Mouse (Mus musculus) layer of hippocampus, postnatal 14 days (tissue): ENCODE results near the gene Cutc. TPM values are rescaled to one million over a fixed set of nuclear protein-coding genes. Genes with fewer than 3 reads are reported as not detected.
A peak's percentile ranks its signal among the peaks of the same experiment; 100 is the strongest.

Experiments
- DNase-seq, 2 experiments: peaks; one replicate each; pipeline ENCODE4 v3.0.0; 2021 to 2022; ENCODE audit warnings: low spot score in 2 of 2, mixed read lengths in 1 of 2
- total RNA-seq, 2 experiments: library from RNA; stranded (reverse); gene quantifications; 2 replicates each; pipeline ENCODE4 v1.2.3; 2021

Cutc gene
- total RNA-seq, 2 experiments from 2014 or later, result 4.8 to 5.0 TPM

DNA sequence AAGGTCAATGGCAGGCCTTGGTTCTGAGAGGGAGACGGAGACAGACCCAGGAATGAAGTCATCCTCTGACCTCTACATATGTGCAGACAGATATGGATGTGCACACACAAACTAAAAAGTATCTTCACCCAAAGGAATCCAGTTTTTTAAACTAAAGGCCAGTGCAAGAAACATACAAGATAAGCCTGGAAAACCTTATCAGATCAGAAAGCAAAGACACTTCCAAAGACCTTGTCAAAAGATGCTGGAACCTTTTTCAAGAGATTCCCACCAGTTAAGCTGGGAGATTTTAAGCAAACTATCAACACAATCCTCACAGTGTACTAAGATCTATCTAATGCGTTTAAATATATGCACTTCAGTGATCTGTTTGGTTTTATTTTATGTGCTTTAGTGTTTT is 2.8 kb upstream of the Cutc start:
- DNase-seq, result no peak

DNA sequence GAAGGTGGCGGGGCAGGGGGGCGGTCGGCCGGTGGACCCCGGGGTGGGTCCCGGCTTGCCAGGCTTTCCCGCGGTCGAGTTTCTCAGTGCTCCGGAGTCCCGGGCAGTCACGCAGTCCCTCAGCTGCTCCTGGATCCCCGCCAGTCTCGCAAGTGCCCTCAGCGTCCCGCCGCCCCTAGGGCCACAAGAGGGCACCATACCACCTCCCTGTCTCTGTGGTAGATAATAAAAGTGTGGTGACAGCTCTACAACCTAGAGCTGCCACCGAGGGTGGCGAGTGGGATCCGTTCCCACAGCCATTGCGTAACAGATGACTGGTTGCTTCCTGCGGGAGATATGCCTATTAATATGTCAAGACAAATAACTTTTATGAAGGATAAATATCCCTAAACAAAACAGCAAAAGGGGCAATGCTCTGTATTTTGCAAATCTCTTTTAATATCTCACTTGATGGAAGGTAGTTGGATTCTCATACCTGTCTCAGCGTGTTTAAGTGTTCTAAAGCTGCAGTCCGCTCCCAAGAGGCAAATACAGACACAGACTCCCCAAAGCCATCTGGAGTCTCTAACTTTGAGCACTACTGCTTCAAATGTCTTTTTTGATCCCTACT is 535 bp downstream of the Cutc start:
- peak; percentile 87 for DNase-seq

DNA sequence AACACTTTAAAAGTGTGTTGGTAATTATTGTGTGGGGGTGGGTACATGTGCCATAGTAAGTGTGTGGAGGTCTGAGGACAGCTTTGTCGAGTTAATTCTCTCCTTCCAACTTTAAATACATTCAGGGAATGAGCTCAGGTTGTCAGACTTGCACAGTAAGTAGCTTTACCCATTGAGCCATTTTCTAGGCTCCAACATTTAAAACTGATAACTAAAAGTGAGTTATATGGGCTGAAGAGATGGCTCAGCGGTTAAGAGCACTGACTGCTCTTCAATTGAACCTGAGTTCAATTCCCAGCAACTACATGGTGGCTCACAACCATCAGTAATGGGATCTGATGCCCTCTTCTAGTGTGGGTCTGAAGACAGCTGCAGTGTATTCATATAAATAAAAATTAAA is 1.4 kb downstream of the Cutc start:
- no peak for DNase-seq

DNA sequence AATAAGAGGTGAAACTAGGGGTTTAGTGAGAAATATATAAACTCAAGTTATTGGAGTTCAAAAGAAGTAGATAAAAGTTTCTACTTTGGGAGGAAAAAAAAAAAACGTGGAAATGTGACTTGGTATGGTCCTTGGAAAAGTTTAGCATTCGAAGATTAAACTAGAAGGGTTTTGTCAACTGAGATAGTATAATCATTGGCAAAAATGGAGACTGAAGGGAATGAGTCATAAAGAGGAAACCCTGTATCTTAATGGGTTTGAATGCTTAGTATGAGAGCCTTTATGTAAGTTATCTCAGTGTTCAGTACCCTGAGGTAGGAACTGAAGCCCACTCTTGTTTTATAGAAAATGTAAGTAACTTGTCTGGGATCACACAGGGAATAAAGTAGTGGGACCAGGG is 2.1 kb downstream of the Cutc start:
- no peak for DNase-seq

DNA sequence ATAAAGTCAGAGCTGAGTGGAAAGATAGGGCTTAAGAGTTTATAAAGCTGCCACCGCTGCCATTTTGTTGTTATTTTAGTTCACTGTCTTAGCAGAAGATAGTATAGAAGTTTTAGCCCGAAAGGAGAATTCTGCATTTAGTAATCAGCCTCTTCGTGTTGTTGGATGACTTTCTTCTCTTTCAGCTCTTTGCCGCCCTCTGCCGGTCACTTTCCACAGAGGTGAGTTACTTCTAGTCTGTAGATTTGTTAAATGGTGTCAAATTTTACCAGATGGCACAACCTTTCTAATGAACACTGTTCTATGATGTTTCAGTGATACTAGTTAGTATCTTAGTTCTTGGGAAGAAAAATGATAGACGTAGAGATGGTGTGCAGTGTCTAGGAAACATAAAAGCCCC is 7.7 kb downstream of the Cutc start:
- DNase-seq, result peak; percentile 24 to 56

DNA sequence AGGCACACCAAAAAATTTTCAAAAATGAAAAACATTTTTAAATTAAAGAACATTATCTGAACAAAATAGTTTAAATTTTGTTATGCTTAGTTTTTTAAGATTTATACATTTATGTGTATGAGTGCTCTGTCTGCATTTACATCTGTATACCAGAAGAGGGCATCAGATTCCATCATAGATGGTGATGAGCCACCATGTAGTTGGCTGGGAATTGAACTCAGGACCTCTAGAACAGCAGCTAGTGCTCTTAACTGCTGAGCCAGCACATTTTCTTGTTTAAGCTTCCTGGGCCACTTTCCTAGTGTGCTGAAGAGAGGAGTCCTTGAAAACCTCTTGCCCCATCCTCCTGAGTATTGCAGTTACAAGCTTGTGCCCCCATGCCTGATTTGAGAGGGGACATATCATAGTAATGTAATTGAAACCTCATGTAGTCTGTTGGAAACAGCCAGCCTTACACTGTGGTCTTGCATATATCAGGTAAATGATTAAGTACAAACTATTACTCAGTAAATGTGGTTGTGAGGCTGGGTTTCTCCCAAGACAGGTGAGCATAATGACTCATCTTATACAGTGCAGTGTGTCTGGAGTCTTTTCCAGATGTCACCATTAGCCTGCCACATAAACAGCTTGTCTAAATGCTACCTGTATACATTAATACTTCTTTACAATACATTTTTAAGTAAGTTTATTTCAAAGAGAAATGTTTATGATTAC is 8.9 kb downstream of the Cutc start:
- no peak for DNase-seq

DNA sequence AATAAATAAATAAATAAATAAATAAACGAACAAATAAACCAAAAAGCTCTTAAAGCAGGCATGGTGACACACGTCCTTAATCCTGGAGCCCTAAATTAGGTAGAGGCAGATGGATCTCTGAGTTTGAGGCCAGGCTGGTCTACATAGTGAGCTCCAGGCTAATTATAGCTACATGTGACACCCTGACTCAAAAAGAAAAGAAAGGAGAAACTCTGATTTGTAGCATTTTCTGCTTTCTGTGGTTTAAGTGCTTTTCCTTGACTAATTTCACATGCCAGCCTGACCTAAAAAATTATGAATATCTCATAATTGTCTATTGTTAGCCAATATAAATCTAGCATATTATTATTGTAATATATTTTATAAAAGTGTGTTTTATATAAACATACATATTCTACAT is 9.6 kb downstream of the Cutc start:
- DNase-seq, result no peak

DNA sequence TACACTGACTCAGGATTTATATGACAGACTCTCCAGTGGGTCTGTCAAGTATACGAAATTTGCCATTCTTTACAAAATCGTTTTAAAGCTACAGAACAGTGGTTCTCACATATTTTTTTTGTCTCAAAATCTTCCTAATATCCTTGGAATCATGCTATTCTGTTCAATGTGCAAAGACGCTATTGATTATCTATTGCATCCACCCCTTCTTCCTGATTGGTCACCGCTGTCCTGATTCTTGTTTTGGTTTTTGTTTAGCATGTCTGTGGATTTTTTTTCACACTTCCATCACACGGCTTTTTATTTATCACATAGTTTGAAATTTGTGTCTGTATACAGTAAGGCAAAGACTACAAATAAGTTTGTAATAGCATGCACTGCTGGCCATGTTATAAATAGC is 13.7 kb downstream of the Cutc start:
- no peak for DNase-seq

DNA sequence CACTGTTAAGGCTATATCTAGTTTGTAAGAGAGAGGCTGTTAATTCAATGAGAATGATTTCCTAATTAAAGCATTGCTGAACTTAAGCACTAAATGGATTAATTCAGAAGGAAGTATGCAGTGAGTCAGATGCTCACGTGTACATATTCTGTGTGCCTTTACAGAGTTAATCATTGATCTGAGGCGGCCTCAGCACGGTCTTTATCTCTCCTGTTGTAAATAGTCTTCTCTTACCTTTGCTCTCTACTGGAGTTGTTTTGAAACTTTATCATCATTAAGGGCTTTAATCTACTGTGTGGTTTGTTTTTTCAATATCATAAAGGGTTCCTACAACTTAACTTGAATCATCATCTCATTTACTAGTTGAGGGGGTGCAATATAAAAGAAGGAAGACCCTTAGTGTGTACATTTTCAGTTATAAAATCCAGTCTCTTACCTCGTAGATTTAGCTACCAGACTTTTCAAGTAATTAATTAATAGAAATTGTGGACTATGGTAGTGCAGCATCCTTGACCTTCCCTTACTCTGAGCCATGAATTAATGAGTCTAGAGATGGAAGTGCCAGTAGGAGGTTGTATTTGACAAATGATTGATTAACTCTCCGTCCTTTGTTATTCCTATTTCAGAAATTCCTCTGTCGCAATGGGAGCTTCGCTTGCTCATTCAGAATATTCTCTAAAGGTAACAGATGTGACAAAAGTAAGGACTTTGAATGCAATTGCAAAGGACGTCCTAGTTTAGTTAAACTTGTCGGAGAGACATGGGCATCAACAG is 14.9 kb downstream of the Cutc start:
- DNase-seq, result no peak

DNA sequence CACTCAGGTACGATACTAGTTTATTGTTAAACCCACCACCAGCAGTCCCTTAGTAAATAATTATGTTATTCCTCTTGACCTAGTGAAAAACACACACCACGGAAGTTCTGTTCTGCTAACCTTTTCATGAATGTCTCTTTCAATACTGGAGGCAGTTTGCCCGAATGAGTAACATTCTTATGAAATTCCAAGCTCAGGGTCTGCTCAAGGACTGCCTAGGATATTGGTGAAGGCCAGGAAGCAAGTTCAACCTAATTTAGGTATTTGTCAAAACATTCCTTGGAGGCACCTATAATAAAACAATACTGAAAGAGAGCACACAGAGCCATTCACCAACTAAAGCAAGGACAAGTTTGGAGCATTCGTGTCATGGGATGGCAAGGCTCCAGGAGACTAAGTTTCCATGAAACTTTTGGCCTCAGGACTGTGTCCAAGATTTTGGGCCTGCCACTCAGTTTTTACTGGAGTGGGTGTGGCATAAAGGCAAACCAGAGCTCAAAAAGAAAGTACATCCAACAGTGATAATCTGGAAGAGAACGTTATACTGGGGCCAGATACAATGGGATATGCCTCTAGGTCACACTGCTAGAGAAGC is 16.7 kb downstream of the Cutc start:
- DNase-seq, result no peak

DNA sequence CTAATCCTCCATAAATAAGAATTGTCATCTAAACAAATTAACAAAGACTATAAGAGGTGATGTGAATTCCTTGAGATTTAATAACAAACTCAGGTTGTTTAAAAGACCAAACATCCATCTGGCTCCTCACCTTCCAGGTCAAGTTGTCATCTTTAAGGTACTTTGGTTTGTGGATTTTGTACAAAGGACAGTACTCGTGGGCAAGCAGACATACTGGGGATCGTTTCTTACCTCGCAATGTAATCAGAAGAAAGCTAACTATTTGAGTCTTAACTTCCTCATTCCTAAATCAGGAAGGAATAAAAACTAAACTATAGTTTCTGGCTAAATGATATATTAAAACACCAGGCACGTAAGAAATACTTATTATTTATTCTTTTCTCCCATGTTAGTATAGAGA is 17.8 kb downstream of the Cutc start:
- DNase-seq, result no peak

DNA sequence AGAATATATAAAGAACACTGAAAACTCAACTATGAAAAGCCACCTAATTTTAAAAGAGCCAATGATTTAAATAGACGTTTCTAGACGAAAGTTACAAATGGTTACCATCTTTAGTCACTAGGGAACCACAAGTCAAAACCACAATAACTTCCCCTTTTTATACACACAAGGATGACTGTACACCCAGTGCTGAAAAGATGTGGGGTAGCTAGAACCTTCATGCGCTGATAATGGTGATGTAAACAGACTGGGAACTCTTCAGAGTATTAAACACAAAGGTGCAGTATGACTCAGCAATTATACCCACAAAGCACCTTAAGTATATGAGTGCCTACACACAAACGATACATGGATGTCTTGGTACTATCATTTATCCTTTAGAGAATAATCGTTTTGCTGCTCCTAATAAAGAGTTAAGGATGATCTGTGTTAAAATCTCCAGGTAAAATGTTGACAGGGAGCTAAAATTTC is 18.7 kb downstream of the Cutc start:
- no peak for DNase-seq

DNA sequence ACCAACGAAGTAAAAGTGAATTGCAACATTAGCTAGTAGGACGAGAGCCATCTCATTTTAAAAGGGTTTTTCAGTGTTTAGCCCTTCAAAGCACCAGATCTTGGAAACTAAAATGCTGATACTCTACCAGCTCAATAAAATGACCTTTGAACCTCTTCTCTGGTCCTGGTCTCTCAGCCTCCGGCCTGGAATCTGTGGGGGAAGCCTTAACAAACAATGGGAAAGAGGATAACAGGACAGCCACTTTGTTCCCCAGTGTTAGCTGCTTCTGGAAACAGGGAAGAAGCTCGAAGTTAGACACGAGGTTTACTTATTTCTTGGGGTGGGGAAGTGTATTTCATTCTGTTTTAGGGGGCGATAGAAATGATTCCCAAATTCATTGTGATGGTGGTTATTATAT is 19.5 kb downstream of the Cutc start:
- DNase-seq, result no peak

DNA sequence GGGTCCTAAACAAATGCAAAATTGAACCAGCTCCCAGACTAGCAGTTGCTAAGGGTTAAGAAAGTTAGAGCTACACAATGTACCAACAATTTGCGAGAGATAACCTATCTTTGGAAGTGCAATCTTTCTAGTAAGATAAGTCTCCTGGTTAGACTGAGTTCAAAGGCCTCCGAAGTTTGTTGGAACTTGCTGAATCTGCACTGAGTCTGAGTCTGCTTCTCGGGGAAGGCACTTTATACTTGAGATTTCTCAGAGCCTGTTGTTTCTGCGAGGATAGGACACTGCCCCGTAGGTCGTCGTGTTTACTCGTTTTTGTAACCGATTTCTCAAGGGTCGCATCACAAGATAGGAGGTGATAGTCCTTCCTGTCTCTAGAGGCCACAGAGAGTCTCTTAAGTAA is 22.6 kb downstream of the Cutc start:
- DNase-seq, result no peak

DNA sequence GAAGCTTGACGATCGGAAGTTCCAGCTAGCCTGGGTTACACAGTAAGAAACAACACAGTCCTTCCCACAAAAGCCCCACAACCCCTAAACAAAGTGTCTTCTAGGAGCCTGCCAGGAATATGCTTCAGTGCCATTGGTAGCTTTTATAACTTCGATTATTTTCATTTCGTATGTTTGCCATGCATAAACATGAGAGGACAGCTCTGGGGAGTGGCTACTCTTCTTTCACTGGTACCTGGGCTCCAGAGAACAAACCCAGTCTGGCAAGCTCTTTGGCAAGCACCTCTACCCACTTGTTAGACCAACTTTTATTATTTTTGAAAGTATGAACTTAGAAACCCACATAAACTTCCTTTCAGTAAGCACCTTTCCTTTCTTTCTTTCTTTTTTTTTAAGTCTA is 23.8 kb downstream of the Cutc start:
- no peak for DNase-seq

DNA sequence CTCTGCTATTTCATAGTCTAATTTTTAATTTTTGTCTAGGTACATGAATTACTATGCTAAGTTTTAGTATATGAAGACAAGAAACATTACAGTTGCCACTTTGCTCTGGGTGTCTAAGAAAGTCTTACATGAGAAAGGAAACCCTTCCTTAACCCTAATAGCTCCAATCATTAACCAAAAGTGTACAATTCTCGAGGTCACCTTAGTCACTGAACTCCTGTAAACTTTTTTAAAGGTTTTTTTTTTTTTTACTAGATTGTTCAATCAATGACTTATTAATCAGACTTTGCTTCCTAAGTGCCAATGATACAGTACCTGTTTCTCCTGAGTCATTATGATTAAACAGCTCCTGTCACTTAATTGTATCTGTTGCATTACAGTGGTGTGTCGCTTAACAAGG is 24.5 kb downstream of the Cutc start:
- no peak for DNase-seq

DNA sequence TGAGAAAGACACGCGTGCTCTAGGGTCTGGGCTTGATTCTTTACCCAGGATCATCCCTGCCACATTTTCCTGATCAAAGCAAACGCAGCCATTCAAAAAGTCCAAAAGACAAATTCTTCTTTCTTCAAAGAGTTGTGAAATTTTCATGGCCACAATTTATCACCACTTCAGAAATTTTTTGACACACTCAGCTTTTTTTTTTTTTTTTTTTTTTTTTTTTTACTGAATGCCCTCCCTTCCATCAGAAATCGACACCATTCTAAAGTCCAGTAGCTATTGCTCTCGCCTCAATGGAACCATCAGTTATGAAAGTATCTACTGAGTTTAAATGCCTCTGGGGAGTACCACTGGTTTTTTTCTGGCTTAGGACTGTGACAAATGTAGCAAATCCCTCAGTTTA is 27.6 kb downstream of the Cutc start:
- DNase-seq, result no peak

DNA sequence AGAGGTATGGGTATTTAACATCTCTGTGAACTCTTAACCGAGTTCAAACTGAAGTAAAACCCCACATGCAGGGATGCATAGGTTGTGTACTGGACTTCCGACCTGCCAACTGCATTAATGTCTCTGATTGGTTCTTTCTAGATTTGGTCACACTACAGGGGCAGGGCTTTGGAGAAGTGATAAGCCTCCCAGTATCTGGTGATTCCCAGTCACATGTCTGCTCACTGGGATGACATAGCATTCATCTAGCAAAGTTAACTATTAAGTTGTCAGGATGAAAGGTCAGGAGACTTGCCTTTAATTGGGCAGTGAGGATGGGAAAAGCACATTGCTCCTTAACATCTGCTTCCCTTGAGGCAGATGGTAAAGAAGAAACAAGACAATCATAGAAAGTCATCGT is 29.2 kb downstream of the Cutc start, which contains the start of gene Abcc2:
Gene Abcc2 (plus strand): TSS at position 213 of the 400 bp plus-strand sequence.
- no peak for DNase-seq

DNA sequence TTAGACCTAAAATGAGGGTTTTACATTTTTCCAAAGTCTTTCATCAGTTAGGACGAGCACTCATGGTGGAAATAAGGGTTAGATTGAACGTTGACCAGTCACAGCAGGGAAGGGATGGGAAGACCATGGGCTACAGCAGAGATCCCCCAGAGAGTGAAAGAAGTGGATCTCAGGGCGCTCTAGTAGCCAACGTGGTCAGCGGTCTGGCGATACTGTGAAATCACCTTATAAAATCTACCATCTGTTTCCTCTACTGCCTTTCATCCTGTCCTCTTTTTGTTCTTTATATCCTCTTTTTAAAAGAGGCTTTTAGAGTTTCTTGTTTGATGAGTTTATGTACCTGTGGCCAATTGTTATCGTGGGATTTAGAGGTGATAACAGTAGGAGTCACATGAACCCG is 32.0 kb downstream of the Cutc start:
- no peak for DNase-seq

DNA sequence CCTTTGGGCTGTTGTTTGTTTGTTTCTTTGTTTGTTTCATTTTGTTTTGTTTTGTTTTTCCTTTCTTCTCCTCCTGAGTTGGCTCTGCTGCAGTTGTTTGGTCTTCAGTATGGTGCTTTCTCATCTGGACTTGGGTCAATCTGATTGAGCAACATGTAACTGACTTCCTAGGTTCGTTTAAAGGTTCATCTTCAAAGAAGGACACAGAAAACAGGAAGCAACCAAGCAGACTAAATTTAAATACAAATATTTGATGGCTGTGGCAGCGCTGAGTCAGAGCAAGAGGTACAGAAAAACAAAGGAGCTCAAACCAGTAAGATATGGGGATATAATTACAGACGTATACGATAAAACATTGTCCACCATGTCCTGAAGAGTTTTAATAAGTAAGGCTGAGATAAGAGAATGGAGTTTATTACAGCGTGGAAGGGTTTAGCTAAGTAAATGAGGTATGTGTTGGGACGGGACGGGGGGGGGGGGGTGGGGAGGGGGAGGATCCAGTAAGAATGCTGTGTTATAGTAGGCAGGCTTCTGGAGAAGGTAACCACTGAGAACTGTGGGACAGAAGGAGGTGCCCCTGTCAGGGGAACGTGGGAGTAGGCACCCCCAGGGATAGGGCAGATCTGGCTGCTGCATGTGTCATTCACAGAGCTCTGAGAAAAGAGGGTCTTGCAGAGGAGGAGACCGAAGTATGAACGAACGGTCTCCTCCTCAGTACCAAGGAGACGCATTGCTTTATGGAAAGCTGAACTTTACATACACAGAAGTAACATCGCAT is 33.6 kb downstream of the Cutc start:
- no peak for DNase-seq

DNA sequence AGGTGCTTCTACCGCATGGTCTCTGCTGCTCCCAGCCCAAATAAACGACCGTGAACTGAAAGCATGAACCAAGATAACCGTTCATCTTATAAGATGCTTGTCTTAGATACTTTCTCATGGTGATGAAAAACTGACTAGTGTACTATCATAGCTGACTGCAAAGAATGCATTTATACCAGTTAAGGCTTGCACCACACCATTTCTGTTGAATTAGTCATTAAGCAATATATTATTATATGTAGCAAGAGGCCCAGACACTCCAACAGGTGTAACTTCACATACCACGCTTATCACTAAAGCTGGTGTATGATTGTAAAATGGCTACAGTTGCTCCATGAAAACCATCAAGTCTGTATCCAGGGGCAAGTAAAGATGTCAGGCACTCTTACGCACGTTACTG is 37.0 kb downstream of the Cutc start:
- DNase-seq, result no peak
